Mouse (Mus musculus): ENCODE results near the gene Inafm1. TPM values are rescaled to one million over a fixed set of nuclear protein-coding genes. Genes with fewer than 3 reads are reported as not detected.

Inafm1 gene
- polyA plus RNA-seq, 1 experiment from 2014 or later, result 13.0 TPM

- H3K4me2 ChIP-seq (ENCODE audit: low read depth, low read length), result peak overlapping the region; percentile 86
- peak; percentile 49 for ATAC-seq
- H3K9me3 ChIP-seq (ENCODE audit: control insufficient read depth, low read length), result no peaks in the 10 kb centered on the region
- H3K27ac ChIP-seq (ENCODE audit: low read length), result peak overlapping the region; percentile 41; the same call in 1 of the 2 replicates
- H3K4me3 ChIP-seq (ENCODE audit: low read length), result peak overlapping the region; percentile 49
- no peaks in the 10 kb centered on the region; the same call in 1 of the 2 replicates for H3K27me3 ChIP-seq (replicated peaks; ENCODE audit: control insufficient read depth, insufficient read depth, low read length)
- no peaks in the 10 kb centered on the region for H3K36me3 ChIP-seq (ENCODE audit: control insufficient read depth, insufficient read depth, low read length)
- under 1% methylated on average over 48 of the region's 52 CpGs for WGBS
- peaks cover 24% of the 10 kb centered on the region for H3K4me1 ChIP-seq (ENCODE audit: control insufficient read depth, insufficient read depth, low read length)
- peak overlapping the region; percentile 62 for H3K9ac ChIP-seq (ENCODE audit: low read depth, low read length)
These were observed 26.1 kb upstream of the Inafm1 start for GRCm38 (mm10) chr7:16299419-16300035.

- 78% methylated on average over 5 of the region's 5 CpGs for WGBS
- H3K4me2 ChIP-seq (ENCODE audit: low read depth, low read length), result no peak overlapping the region
- H3K4me3 ChIP-seq (ENCODE audit: low read length), result no peak overlapping the region
- no peaks in the 10 kb centered on the region for H3K36me3 ChIP-seq (ENCODE audit: control insufficient read depth, insufficient read depth, low read length)
- no peaks in the 10 kb centered on the region; the same call in 1 of the 2 replicates for H3K27me3 ChIP-seq (replicated peaks; ENCODE audit: control insufficient read depth, insufficient read depth, low read length)
- no peak overlapping the region for H3K9ac ChIP-seq (ENCODE audit: low read depth, low read length)
- H3K27ac ChIP-seq (ENCODE audit: low read length), result no peak overlapping the region
- ATAC-seq, result no peak
- H3K9me3 ChIP-seq (ENCODE audit: control insufficient read depth, low read length), result no peaks in the 10 kb centered on the region
- peaks cover 24% of the 10 kb centered on the region for H3K4me1 ChIP-seq (ENCODE audit: control insufficient read depth, insufficient read depth, low read length)
These were observed 25.5 kb upstream of the Inafm1 start for GRCm38 (mm10) chr7:16298927-16299326.

GRCm38 (mm10) chr7:16297616-16298015 is 24.2 kb upstream of the Inafm1 start:
- WGBS, result 59% methylated on average over 2 of the region's 2 CpGs
- Histone ChIP-seq H3K9ac (ENCODE audit: low read depth, low read length) (no peak overlapping the region), H3K27me3 (replicated peaks; ENCODE audit: control insufficient read depth, insufficient read depth, low read length) (no peaks in the 10 kb centered on the region; the same call in 1 of the 2 replicates), H3K4me3 (ENCODE audit: low read length) (no peak overlapping the region), H3K4me2 (ENCODE audit: low read depth, low read length) (no peak overlapping the region), H3K9me3 (ENCODE audit: control insufficient read depth, low read length) (no peaks in the 10 kb centered on the region), H3K4me1 (ENCODE audit: control insufficient read depth, insufficient read depth, low read length) (peaks cover 24% of the 10 kb centered on the region), H3K36me3 (ENCODE audit: control insufficient read depth, insufficient read depth, low read length) (no peaks in the 10 kb centered on the region), H3K27ac (ENCODE audit: low read length) (no peak overlapping the region)
- no peak for ATAC-seq

- H3K9ac ChIP-seq (ENCODE audit: low read depth, low read length), result peak overlapping the region; percentile 65
- H3K9me3 ChIP-seq (ENCODE audit: control insufficient read depth, low read length), result no peaks in the 10 kb centered on the region
- peak overlapping the region; percentile 72 for H3K4me2 ChIP-seq (ENCODE audit: low read depth, low read length)
- WGBS, result 2% methylated on average over 20 of the region's 22 CpGs
- peak overlapping the region; percentile 41 for H3K4me3 ChIP-seq (ENCODE audit: low read length)
- ATAC-seq, result peak; percentile 18
- peak overlapping the region; percentile 76 for H3K27ac ChIP-seq (ENCODE audit: low read length)
- H3K27me3 ChIP-seq (replicated peaks; ENCODE audit: control insufficient read depth, insufficient read depth, low read length), result no peaks in the 10 kb centered on the region; the same call in 1 of the 2 replicates
- no peaks in the 10 kb centered on the region for H3K36me3 ChIP-seq (ENCODE audit: control insufficient read depth, insufficient read depth, low read length)
- H3K4me1 ChIP-seq (ENCODE audit: control insufficient read depth, insufficient read depth, low read length), result peaks cover 24% of the 10 kb centered on the region
These were observed 23.5 kb upstream of the Inafm1 start for GRCm38 (mm10) chr7:16296766-16297390.

GRCm38 (mm10) chr7:16296146-16296545 is 22.7 kb upstream of the Inafm1 start:
- Histone ChIP-seq H3K36me3 (ENCODE audit: control insufficient read depth, insufficient read depth, low read length) (no peaks in the 10 kb centered on the region), H3K27ac (ENCODE audit: low read length) (peak overlapping the region; percentile 74), H3K4me3 (ENCODE audit: low read length) (0 out of 2 replicates have a peak overlapping the region, but pooled peaks have one; percentile 41), H3K9me3 (ENCODE audit: control insufficient read depth, low read length) (no peaks in the 10 kb centered on the region), H3K27me3 (replicated peaks; ENCODE audit: control insufficient read depth, insufficient read depth, low read length) (no peaks in the 10 kb centered on the region; the same call in 1 of the 2 replicates), H3K4me1 (ENCODE audit: control insufficient read depth, insufficient read depth, low read length) (peaks cover 24% of the 10 kb centered on the region), H3K4me2 (ENCODE audit: low read depth, low read length) (peak overlapping the region; percentile 73), H3K9ac (ENCODE audit: low read depth, low read length) (0 out of 2 replicates have a peak overlapping the region, but pooled peaks have one; percentile 65)
- ATAC-seq, result no peak
- 32% methylated on average over 2 of the region's 2 CpGs for WGBS

GRCm38 (mm10) chr7:16295321-16295900 is 22.0 kb upstream of the Inafm1 start:
- Histone ChIP-seq H3K27me3 (replicated peaks; ENCODE audit: control insufficient read depth, insufficient read depth, low read length) (no peaks in the 10 kb centered on the region; the same call in 1 of the 2 replicates), H3K27ac (ENCODE audit: low read length) (peak overlapping the region; percentile 90), H3K9me3 (ENCODE audit: control insufficient read depth, low read length) (no peaks in the 10 kb centered on the region), H3K4me3 (ENCODE audit: low read length) (peak overlapping the region; percentile 52), H3K9ac (ENCODE audit: low read depth, low read length) (peak overlapping the region; percentile 68), H3K4me2 (ENCODE audit: low read depth, low read length) (peak overlapping the region; percentile 73), H3K36me3 (ENCODE audit: control insufficient read depth, insufficient read depth, low read length) (no peaks in the 10 kb centered on the region), H3K4me1 (ENCODE audit: control insufficient read depth, insufficient read depth, low read length) (peaks cover 24% of the 10 kb centered on the region)
- peak; percentile 74 for ATAC-seq
- WGBS, result 2% methylated on average over 41 of the region's 41 CpGs

GRCm38 (mm10) chr7:16294837-16295236 is 21.4 kb upstream of the Inafm1 start:
- Histone ChIP-seq H3K27ac (ENCODE audit: low read length) (peak overlapping the region; percentile 90), H3K36me3 (ENCODE audit: control insufficient read depth, insufficient read depth, low read length) (no peaks in the 10 kb centered on the region), H3K9ac (ENCODE audit: low read depth, low read length) (peak overlapping the region; percentile 68), H3K4me3 (ENCODE audit: low read length) (peak overlapping the region; percentile 52), H3K4me1 (ENCODE audit: control insufficient read depth, insufficient read depth, low read length) (peaks cover 21% of the 10 kb centered on the region), H3K4me2 (ENCODE audit: low read depth, low read length) (peak overlapping the region; percentile 73), H3K9me3 (ENCODE audit: control insufficient read depth, low read length) (no peaks in the 10 kb centered on the region), H3K27me3 (replicated peaks; ENCODE audit: control insufficient read depth, insufficient read depth, low read length) (no peaks in the 10 kb centered on the region; the same call in 1 of the 2 replicates)
- 0% methylated on average over 23 of the region's 23 CpGs for WGBS
- ATAC-seq, result peak; percentile 83

- ATAC-seq, result peak; percentile 52
- Histone ChIP-seq H3K27ac (ENCODE audit: low read length) (peak overlapping the region; percentile 90; the same call in 1 of the 2 replicates), H3K4me2 (ENCODE audit: low read depth, low read length) (peak overlapping the region; percentile 73), H3K9me3 (ENCODE audit: control insufficient read depth, low read length) (no peaks in the 10 kb centered on the region), H3K4me3 (ENCODE audit: low read length) (peak overlapping the region; percentile 52), H3K27me3 (replicated peaks; ENCODE audit: control insufficient read depth, insufficient read depth, low read length) (no peaks in the 10 kb centered on the region), H3K9ac (ENCODE audit: low read depth, low read length) (peak overlapping the region; percentile 68), H3K36me3 (ENCODE audit: control insufficient read depth, insufficient read depth, low read length) (no peaks in the 10 kb centered on the region), H3K4me1 (ENCODE audit: control insufficient read depth, insufficient read depth, low read length) (peaks cover 17% of the 10 kb centered on the region)
- WGBS, result 29% methylated on average over 4 of the region's 4 CpGs
These were observed 20.9 kb upstream of the Inafm1 start for GRCm38 (mm10) chr7:16294346-16294745.

- H3K4me2 ChIP-seq (ENCODE audit: low read depth, low read length), result no peak overlapping the region
- H3K4me3 ChIP-seq (ENCODE audit: low read length), result no peak overlapping the region
- no peaks in the 10 kb centered on the region for H3K27me3 ChIP-seq (replicated peaks; ENCODE audit: control insufficient read depth, insufficient read depth, low read length)
- no peaks in the 10 kb centered on the region for H3K9me3 ChIP-seq (ENCODE audit: control insufficient read depth, low read length)
- no peak overlapping the region for H3K27ac ChIP-seq (ENCODE audit: low read length)
- WGBS, result 81% methylated on average over 1 of the region's 1 CpGs
- H3K4me1 ChIP-seq (ENCODE audit: control insufficient read depth, insufficient read depth, low read length), result peaks cover 8% of the 10 kb centered on the region
- no peak for ATAC-seq
- no peak overlapping the region for H3K9ac ChIP-seq (ENCODE audit: low read depth, low read length)
- peaks cover 6% of the 10 kb centered on the region; the same call in 1 of the 2 replicates for H3K36me3 ChIP-seq (ENCODE audit: control insufficient read depth, insufficient read depth, low read length)
These were observed 14.4 kb upstream of the Inafm1 start for GRCm38 (mm10) chr7:16287791-16288190.

Measured in intestine, embryonic 16.5 days (tissue).